Mouse (Mus musculus) lung, adult 2 months (tissue): ENCODE measurements around the gene Paxbp1.

Source experiments
- CTCF ChIP-seq: fragments of 200-500 bp; IDR thresholded peaks from 2 replicates; pipeline ENCODE4 v1.5.1; 2011; ENCODE audit warnings: mild to moderate bottlenecking, low read length, control low read depth; ENCODE audit not compliant: insufficient read depth
- POLR2A ChIP-seq: fragments of 200-500 bp; IDR thresholded peaks from 2 replicates; pipeline ENCODE4 v1.6.1; 2011; ENCODE audit warnings: low read depth, mild to moderate bottlenecking, control low read depth, low read length, borderline replicate concordance; ENCODE audit errors: extremely low read depth

- TF ChIP-seq CTCF (no peak), POLR2A (no peak)
Observed at GRCm38 (mm10) chr16:91009942-91010529, 34.3 kb downstream of the Paxbp1 start.
